9 mouse cellular contexts compared by ENCODE assay signal in genomic region chr13:59656975-59657388, GRCm38 (mm10). TPM values are rescaled to one million over a fixed set of nuclear protein-coding genes. Genes with fewer than 3 reads are reported as not detected.
DNase-seq lines count a peak whose midpoint lies in the region; ATAC-seq and TF ChIP-seq lines count a peak whose summit lies in the region.
"Had no signal": no experiment of that assay in that cellular context is flagged by ENCODE, and none has a peak within 500 bp of the region (broad histone marks: within the 10 kb centered on the region; RNA-seq: fewer than 3 reads in every experiment).

No protein-coding gene starts in this region.

- peak overlapping the region; percentile 11; the same call in 1 of the 2 replicates for H3K27ac ChIP-seq in stomach, embryonic 15.5 days
- no peak overlapping the region for H3K27ac ChIP-seq in stomach, postnatal 0 days (replicated peaks)
- peak overlapping the region; percentile 77 for H3K27ac ChIP-seq in forebrain, embryonic 16.5 days (ENCODE audit: low read length)
- H3K27ac ChIP-seq in limb, embryonic 15.5 days = peak overlapping the region; percentile 43
- H3K27ac ChIP-seq in neural tube, embryonic 13.5 days (replicated peaks) = peak overlapping the region; percentile 71

- peaks cover 12% of the 10 kb centered on the region; the same call in 1 of the 2 replicates for H3K4me1 ChIP-seq in stomach, embryonic 15.5 days
- no peaks in the 10 kb centered on the region for H3K4me1 ChIP-seq in stomach, postnatal 0 days (replicated peaks; ENCODE audit: control insufficient read depth, insufficient read depth)
- peaks cover 25% of the 10 kb centered on the region for H3K4me1 ChIP-seq in forebrain, embryonic 16.5 days (replicated peaks; ENCODE audit: control insufficient read depth, insufficient read depth, low read length)
- 0 out of 2 replicates have a peak, but pooled peaks cover 3% of the 10 kb centered on the region for H3K4me1 ChIP-seq in limb, embryonic 15.5 days
- peaks cover 41% of the 10 kb centered on the region for H3K4me1 ChIP-seq in neural tube, embryonic 13.5 days (replicated peaks)

- H3K36me3 ChIP-seq in stomach, embryonic 15.5 days = peaks cover 2% of the 10 kb centered on the region
- no peaks in the 10 kb centered on the region for H3K36me3 ChIP-seq in stomach, postnatal 0 days (ENCODE audit: control insufficient read depth, insufficient read depth, low read length)
- peaks cover 2% of the 10 kb centered on the region; the same call in 1 of the 2 replicates for H3K36me3 ChIP-seq in forebrain, embryonic 16.5 days (ENCODE audit: control insufficient read depth, insufficient read depth)
- 0 out of 2 replicates have a peak, but pooled peaks cover 4% of the 10 kb centered on the region for H3K36me3 ChIP-seq in limb, embryonic 15.5 days
- H3K36me3 ChIP-seq in neural tube, embryonic 13.5 days = peaks cover 33% of the 10 kb centered on the region

- H3K4me2 ChIP-seq in stomach, embryonic 15.5 days = no peak overlapping the region
- H3K4me2 ChIP-seq in stomach, postnatal 0 days (replicated peaks; ENCODE audit: low read depth) = no peak overlapping the region
- H3K4me2 ChIP-seq in forebrain, embryonic 16.5 days (ENCODE audit: low read length) = no peak overlapping the region
- no peak overlapping the region for H3K4me2 ChIP-seq in limb, embryonic 15.5 days
- no peak overlapping the region for H3K4me2 ChIP-seq in neural tube, embryonic 13.5 days

- H3K27me3 ChIP-seq in stomach, embryonic 15.5 days (replicated peaks) = no peaks in the 10 kb centered on the region
- H3K27me3 ChIP-seq in stomach, postnatal 0 days (ENCODE audit: control insufficient read depth, insufficient read depth, low read length) = no peaks in the 10 kb centered on the region
- H3K27me3 ChIP-seq in forebrain, embryonic 16.5 days (replicated peaks; ENCODE audit: control insufficient read depth, insufficient read depth, low read length) = no peaks in the 10 kb centered on the region
- no peaks in the 10 kb centered on the region for H3K27me3 ChIP-seq in limb, embryonic 15.5 days
- no peaks in the 10 kb centered on the region for H3K27me3 ChIP-seq in neural tube, embryonic 13.5 days

- no peak overlapping the region for H3K9ac ChIP-seq in stomach, embryonic 15.5 days
- no peak overlapping the region for H3K9ac ChIP-seq in stomach, postnatal 0 days (ENCODE audit: low read length)
- no peak overlapping the region for H3K9ac ChIP-seq in forebrain, embryonic 16.5 days (replicated peaks; ENCODE audit: low read depth, low read length)
- H3K9ac ChIP-seq in limb, embryonic 15.5 days = no peak overlapping the region
- no peak overlapping the region; the same call in 1 of the 2 replicates for H3K9ac ChIP-seq in neural tube, embryonic 13.5 days

- no peak overlapping the region for H3K4me3 ChIP-seq in stomach, embryonic 15.5 days (replicated peaks)
- no peak overlapping the region for H3K4me3 ChIP-seq in stomach, postnatal 0 days (ENCODE audit: low read depth, low read length)
- no peak overlapping the region for H3K4me3 ChIP-seq in forebrain, embryonic 16.5 days (replicated peaks; ENCODE audit: low read length)
- H3K4me3 ChIP-seq in limb, embryonic 15.5 days = no peak overlapping the region
- no peak overlapping the region for H3K4me3 ChIP-seq in neural tube, embryonic 13.5 days

- WGBS in stomach, embryonic 15.5 days = 72% methylated on average over 4 of the region's 4 CpGs
- 69% methylated on average over 4 of the region's 4 CpGs for WGBS in stomach, postnatal 0 days
- 3% methylated on average over 4 of the region's 4 CpGs for WGBS in forebrain, embryonic 16.5 days
- 56% methylated on average over 4 of the region's 4 CpGs for WGBS in limb, embryonic 15.5 days
- WGBS in neural tube, embryonic 13.5 days = 13% methylated on average over 4 of the region's 4 CpGs

- DNase-seq in stomach, postnatal 0 days (ENCODE audit: low spot score) = no peak
- DNase-seq in layer of hippocampus, postnatal 36 days = no peak
- no peak for DNase-seq in adrenal gland, postnatal 10 days
- no peak for DNase-seq in cerebellum, adult 11-12 months

- ATAC-seq in stomach, embryonic 15.5 days (ENCODE audit: insufficient read depth, low FRiP score, low read depth) = no peak
- no peak for ATAC-seq in stomach, postnatal 0 days (ENCODE audit: low FRiP score, low TSS enrichment)
- ATAC-seq in forebrain, embryonic 16.5 days = peak; percentile 62
- ATAC-seq in limb, embryonic 15.5 days (ENCODE audit: insufficient number of reproducible peaks, low FRiP score, low TSS enrichment, low read depth) = no peak
- ATAC-seq in neural tube, embryonic 13.5 days (ENCODE audit: low read depth) = no peak

- no peaks in the 10 kb centered on the region for H3K9me3 ChIP-seq in stomach, embryonic 15.5 days
- no peaks in the 10 kb centered on the region for H3K9me3 ChIP-seq in stomach, postnatal 0 days (ENCODE audit: control insufficient read depth, low read length)
- H3K9me3 ChIP-seq in forebrain, embryonic 16.5 days (ENCODE audit: control insufficient read depth, low read length) = no peaks in the 10 kb centered on the region
- no peaks in the 10 kb centered on the region for H3K9me3 ChIP-seq in limb, embryonic 15.5 days
- H3K9me3 ChIP-seq in neural tube, embryonic 13.5 days = no peaks in the 10 kb centered on the region

- no peak for TF ChIP-seq EP300 in stomach, postnatal 0 days (optimal IDR thresholded peaks at IDR 0.05)

- TF ChIP-seq CTCF in stomach, postnatal 0 days (IDR thresholded peaks at IDR 0.05; ENCODE audit: low read depth) = no peak

RNA-seq across cellular contexts. Expression of gene Golm1, which starts 18.6 kb away (rescaled TPM):
- polyA plus RNA-seq in stomach, embryonic 15.5 days (2015; fragmentation: Nextera tagmentation; extraction: Ambion mirVana) = 77.2 and 80.9 TPM in 2 replicates
- polyA plus RNA-seq in stomach, postnatal 0 days (2015; fragmentation: Nextera tagmentation; extraction: Ambion mirVana) = 54.3 and 54.6 TPM in 2 replicates
- 40.9 and 49.6 TPM in 2 replicates for polyA plus RNA-seq in forebrain, embryonic 16.5 days (2015; fragmentation: Nextera tagmentation; extraction: Ambion mirVana)
- 38.8 and 39.4 TPM in 2 replicates for polyA plus RNA-seq in limb, embryonic 15.5 days (2015; fragmentation: Nextera tagmentation; extraction: Ambion mirVana)
- 44.4 and 48.5 TPM in 2 replicates for polyA plus RNA-seq in neural tube, embryonic 13.5 days (2015; fragmentation: Nextera tagmentation; extraction: Ambion mirVana)
- total RNA-seq in layer of hippocampus, postnatal 36 days (2021) = 10 to 100 TPM; 64.3 to 74.2 TPM
- 10 to 100 TPM; 13.8 to 17.0 TPM for total RNA-seq in adrenal gland, postnatal 10 days (2021)

RNA-seq across cellular contexts. Expression of gene 4921517D22Rik, which starts 36.9 kb away (rescaled TPM):
- not detected in 2 replicates for polyA plus RNA-seq in stomach, embryonic 15.5 days (2015; fragmentation: Nextera tagmentation; extraction: Ambion mirVana)
- polyA plus RNA-seq in stomach, postnatal 0 days (2015; fragmentation: Nextera tagmentation; extraction: Ambion mirVana) = not detected in 2 replicates
- polyA plus RNA-seq in forebrain, embryonic 16.5 days (2015; fragmentation: Nextera tagmentation; extraction: Ambion mirVana) = not detected in 2 replicates
- not detected in 2 replicates for polyA plus RNA-seq in limb, embryonic 15.5 days (2015; fragmentation: Nextera tagmentation; extraction: Ambion mirVana)
- not detected in 2 replicates for polyA plus RNA-seq in neural tube, embryonic 13.5 days (2015; fragmentation: Nextera tagmentation; extraction: Ambion mirVana)
- not detected for total RNA-seq in layer of hippocampus, postnatal 36 days (2021)
- total RNA-seq in adrenal gland, postnatal 10 days (2021) = not detected
- polyA plus RNA-seq: limb, embryonic 14.5 days had no signal

RNA-seq across cellular contexts. Expression of gene Spata31d1a, which starts 53.1 kb away (rescaled TPM):
- polyA plus RNA-seq in stomach, embryonic 15.5 days (2015; fragmentation: Nextera tagmentation; extraction: Ambion mirVana) = not detected in 2 replicates
- polyA plus RNA-seq in stomach, postnatal 0 days (2015; fragmentation: Nextera tagmentation; extraction: Ambion mirVana) = 0.02 TPM in 1 of 2 replicates, not detected in the other
- polyA plus RNA-seq in forebrain, embryonic 16.5 days (2015; fragmentation: Nextera tagmentation; extraction: Ambion mirVana) = 0.20 TPM in 1 of 2 replicates, not detected in the other
- polyA plus RNA-seq in limb, embryonic 15.5 days (2015; fragmentation: Nextera tagmentation; extraction: Ambion mirVana) = not detected in 2 replicates
- 0.03 TPM in 1 of 2 replicates, not detected in the other for polyA plus RNA-seq in neural tube, embryonic 13.5 days (2015; fragmentation: Nextera tagmentation; extraction: Ambion mirVana)
- under 1 TPM; 0.08 to 0.40 TPM for total RNA-seq in layer of hippocampus, postnatal 36 days (2021)
- total RNA-seq in adrenal gland, postnatal 10 days (2021) = not detected

RNA-seq across cellular contexts. Expression of gene Spata31d1b, which starts 55.1 kb away (rescaled TPM):
- polyA plus RNA-seq in stomach, embryonic 15.5 days (2015; fragmentation: Nextera tagmentation; extraction: Ambion mirVana) = not detected in 2 replicates
- 0.02 TPM in 1 of 2 replicates, not detected in the other for polyA plus RNA-seq in stomach, postnatal 0 days (2015; fragmentation: Nextera tagmentation; extraction: Ambion mirVana)
- not detected in 2 replicates for polyA plus RNA-seq in forebrain, embryonic 16.5 days (2015; fragmentation: Nextera tagmentation; extraction: Ambion mirVana)
- 0.04 TPM in 1 of 2 replicates, not detected in the other for polyA plus RNA-seq in limb, embryonic 15.5 days (2015; fragmentation: Nextera tagmentation; extraction: Ambion mirVana)
- not detected in 2 replicates for polyA plus RNA-seq in neural tube, embryonic 13.5 days (2015; fragmentation: Nextera tagmentation; extraction: Ambion mirVana)
- total RNA-seq in layer of hippocampus, postnatal 36 days (2021) = under 1 TPM; 0.07 to 0.20 TPM
- total RNA-seq in adrenal gland, postnatal 10 days (2021) = not detected
